Mouse (Mus musculus) heart, postnatal 14 days (tissue): ENCODE measurements around the gene BC049730. TPM values are rescaled to one million over a fixed set of nuclear protein-coding genes. Genes with fewer than 3 reads are reported as not detected.

Experiments
- DNase-seq, 2 experiments: peaks; one replicate each; pipeline ENCODE4 v3.0.0; 2021 to 2022
- intact Hi-C: fragments of 180-260 bp; cut with DNase I; formaldehyde crosslinking; loops from one replicate; pipeline ENCODE4 v1.15.1; 2025
- total RNA-seq, 2 experiments: library from RNA; stranded (reverse); gene quantifications; 2 replicates each; pipeline ENCODE4 v1.2.3; 2021

Gene BC049730
- total RNA-seq, 2 experiments from 2014 or later, result not detected

- intact Hi-C loops, result loop anchor here (10.0 kb wide), 1 partner anchor 65 kb away; no protein-coding TSS in a partner anchor
Observed at GRCm38 (mm10) chr7:24760211-24760610, 51.2 kb downstream of the BC049730 start, which contains the start of gene Cd177. TSS of gene Cd177 (minus strand) at chr7:24760311.

GRCm38 (mm10) chr7:24761161-24761560, 52.1 kb downstream of the BC049730 start:
- DNase-seq, result no peak
- intact Hi-C loops, result loop anchor here (10.0 kb wide), 1 partner anchor 64 kb away; no protein-coding TSS in a partner anchor

More at GRCm38 (mm10) chr7:24760211-24760610, 51.2 kb downstream of the BC049730 start, which contains the start of gene Cd177:
- no peak for DNase-seq

GRCm38 (mm10) chr7:24762574-24762973, 53.5 kb downstream of the BC049730 start:
- intact Hi-C loops, result loop anchor here (10.0 kb wide), 1 partner anchor 62 kb away; no protein-coding TSS in a partner anchor
- no peak for DNase-seq

Other genes starting within 250 kb of the BC049730 start
- gene Plaur, start 246.8 kb upstream of the BC049730 start, total RNA-seq, result 1 to 10 TPM; 3.5 to 4.0 TPM
- 10 to 100 TPM; 14.3 to 14.7 TPM for gene Cadm4, start 227.2 kb upstream of the BC049730 start, total RNA-seq
- gene Zfp428, start 202.2 kb upstream of the BC049730 start, total RNA-seq, result 10 to 100 TPM; 13.8 to 14.7 TPM
- not detected for gene AC161166.1, start 196.8 kb upstream of the BC049730 start, total RNA-seq
- 10 to 100 TPM; 18.2 to 19.5 TPM for gene Irgq, start 178.6 kb upstream of the BC049730 start, total RNA-seq
- not detected for gene Pinlyp, start 163.1 kb upstream of the BC049730 start, total RNA-seq
- 10 to 100 TPM; 23.8 to 26.3 TPM for gene Xrcc1, start 163.0 kb upstream of the BC049730 start, total RNA-seq
- gene Ethe1, start 121.7 kb upstream of the BC049730 start, total RNA-seq, result 10 to 100 TPM; 29.8 to 30.1 TPM
- under 1 TPM; 0.12 TPM for gene Zfp575, start 121.6 kb upstream of the BC049730 start, total RNA-seq
- under 1 TPM; 0.51 to 0.55 TPM for gene Phldb3, start 98.5 kb upstream of the BC049730 start, total RNA-seq
- gene Lypd3, start 72.7 kb upstream of the BC049730 start, total RNA-seq, result not detected
- not detected for gene Tex101, start 32.6 kb upstream of the BC049730 start, total RNA-seq
- not detected for gene Gm4763, start 17.7 kb downstream of the BC049730 start, total RNA-seq
- under 1 TPM in 1 of 2 experiments, not detected in 1; 0.17 TPM for gene Cd177, start 51.1 kb downstream of the BC049730 start, total RNA-seq
- gene Ceacam10, start 68.0 kb downstream of the BC049730 start, total RNA-seq, result not detected
- gene Gm9844, start 153.0 kb downstream of the BC049730 start, total RNA-seq, result not detected
- gene Lypd4, start 160.7 kb downstream of the BC049730 start, total RNA-seq, result not detected
- gene Dmrtc2, start 160.8 kb downstream of the BC049730 start, total RNA-seq, result not detected
- 100 to 1,000 TPM; 529 to 548 TPM for gene Rps19, start 175.1 kb downstream of the BC049730 start, total RNA-seq
- gene Cd79a, start 188.1 kb downstream of the BC049730 start, total RNA-seq, result 1 to 10 TPM; 1.3 to 1.5 TPM
- gene Arhgef1, start 193.7 kb downstream of the BC049730 start, total RNA-seq, result 10 to 100 TPM; 76.1 to 78.7 TPM
- not detected for gene Gm4881, start 235.3 kb downstream of the BC049730 start, total RNA-seq